Mouse (Mus musculus) midbrain, embryonic 14.5 days (tissue): ENCODE measurements around the gene Slc25a45. TPM values are rescaled to one million over a fixed set of nuclear protein-coding genes. Genes with fewer than 3 reads are reported as not detected.

Source experiments
- ATAC-seq: fragments of 200-750 bp; cut with Nextera tagmentation; 2 replicates; pipeline ENCODE4 v1.8.0; 2017; ENCODE audit warnings: moderate number of reproducible peaks, moderate library complexity; ENCODE audit not compliant: low FRiP score, low TSS enrichment
- DNase-seq: peaks from one replicate; pipeline ENCODE4 v3.0.0-alpha.2; 2015
- H3K27ac ChIP-seq: fragments of 300-500 bp; sonication (generic); replicated peaks from 2 replicates; pipeline ENCODE4 v1.5.1; 2014; ENCODE audit warnings: mild to moderate bottlenecking, low read depth, low read length, moderate library complexity
- H3K27me3 ChIP-seq: fragments of 300-500 bp; sonication (generic); 2 replicates; pipeline ENCODE4 v1.6.1; 2014; ENCODE audit warnings: low read length, control low read depth, mixed read lengths; ENCODE audit not compliant: control insufficient read depth, insufficient read depth
- H3K36me3 ChIP-seq: fragments of 300-500 bp; sonication (generic); 2 replicates; pipeline ENCODE4 v1.6.1; 2014; ENCODE audit warnings: low read length, control low read depth; ENCODE audit not compliant: control insufficient read depth, insufficient read depth
- H3K4me1 ChIP-seq: fragments of 300-500 bp; sonication (generic); 2 replicates; pipeline ENCODE4 v1.6.1; 2014; ENCODE audit warnings: mild to moderate bottlenecking, antibody characterized with exemption, low read length, control low read depth; ENCODE audit not compliant: control insufficient read depth, insufficient read depth
- H3K4me2 ChIP-seq: fragments of 300-500 bp; sonication (generic); 2 replicates; pipeline ENCODE4 v1.6.1; 2014; ENCODE audit warnings: mild to moderate bottlenecking, low read length, moderate library complexity
- H3K4me3 ChIP-seq: fragments of 300-500 bp; sonication (generic); replicated peaks from 2 replicates; pipeline ENCODE4 v1.5.1; 2014; ENCODE audit warnings: low read depth, low read length
- H3K9ac ChIP-seq: fragments of 300-500 bp; sonication (generic); replicated peaks from 2 replicates; pipeline ENCODE4 v1.6.1; 2014; ENCODE audit warnings: mild to moderate bottlenecking, low read length, moderate library complexity
- H3K9me3 ChIP-seq: fragments of 300-500 bp; sonication (generic); 2 replicates; pipeline ENCODE4 v1.6.1; 2016; ENCODE audit warnings: low read length, control low read depth, mixed read lengths; ENCODE audit not compliant: control insufficient read depth
- WGBS: fragments of 180-500 bp; shearing (Covaris S2); extraction: QIAGEN DNeasy Blood & Tissue Kit; methylation state at CpG from one replicate; pipeline ENCODE4 v1.1.7; 2014; 5-methylcytosine and 5-hydroxymethylcytosine counted together
- polyA plus RNA-seq: library from polyadenylated mRNA; unstranded; fragments of >200 nt; fragmentation: Nextera tagmentation; extraction: Ambion mirVana; gene quantifications from 2 replicates; pipeline ENCODE4 v1.2.1, GENCODE M21; 2014

The Slc25a45 gene
- polyA plus RNA-seq, 1 experiment from 2014 or later, result 1.2 TPM

DNA sequence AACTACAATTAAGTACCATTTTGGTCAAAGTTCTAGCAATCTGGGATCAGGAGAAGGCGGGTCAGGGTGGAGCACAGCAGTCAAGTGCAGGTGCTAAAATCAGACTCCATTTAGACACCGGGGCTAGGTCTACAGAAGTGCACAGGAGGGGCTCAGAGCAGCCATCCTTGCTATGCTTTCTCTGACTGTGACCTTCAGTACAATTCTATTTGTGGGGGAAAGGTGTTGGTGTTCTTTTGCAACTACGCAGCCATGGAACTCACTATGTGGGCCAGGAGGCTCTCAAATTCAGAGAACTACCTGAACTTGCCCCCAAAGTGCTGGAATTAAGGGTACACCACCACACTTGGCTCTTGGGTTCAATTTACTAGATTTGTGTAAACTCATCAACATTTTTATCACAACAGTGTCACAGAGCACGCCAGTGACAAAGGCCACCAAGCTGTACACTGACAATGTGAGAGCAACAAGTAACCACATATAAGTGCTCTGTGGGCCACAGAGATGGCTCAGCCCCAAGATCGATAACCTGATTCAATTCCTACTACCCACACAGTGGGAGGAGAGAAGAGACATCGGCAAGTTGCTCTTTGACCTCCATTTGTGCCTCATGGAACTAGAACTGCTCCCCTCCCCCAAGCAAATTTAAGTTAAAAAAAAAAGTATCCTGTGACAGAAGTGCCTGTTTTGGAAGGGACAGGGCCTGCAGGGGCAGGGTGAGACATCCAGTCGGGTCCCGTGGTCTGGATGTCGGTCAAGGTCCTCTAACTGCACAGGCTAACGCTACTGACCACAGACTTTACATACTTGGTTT, 44.1 kb upstream of the Slc25a45 start:
- Histone ChIP-seq H3K36me3 (no peaks in the 10 kb centered on the region), H3K4me2 (no peak overlapping the region), H3K27me3 (no peaks in the 10 kb centered on the region), H3K9me3 (no peaks in the 10 kb centered on the region), H3K4me3 (no peak overlapping the region), H3K27ac (no peak overlapping the region), H3K9ac (no peak overlapping the region), H3K4me1 (no peaks in the 10 kb centered on the region)
- DNase-seq (no peak), ATAC-seq (no peak)
- WGBS, result 95% methylated on average over 10 of the region's 10 CpGs

DNA sequence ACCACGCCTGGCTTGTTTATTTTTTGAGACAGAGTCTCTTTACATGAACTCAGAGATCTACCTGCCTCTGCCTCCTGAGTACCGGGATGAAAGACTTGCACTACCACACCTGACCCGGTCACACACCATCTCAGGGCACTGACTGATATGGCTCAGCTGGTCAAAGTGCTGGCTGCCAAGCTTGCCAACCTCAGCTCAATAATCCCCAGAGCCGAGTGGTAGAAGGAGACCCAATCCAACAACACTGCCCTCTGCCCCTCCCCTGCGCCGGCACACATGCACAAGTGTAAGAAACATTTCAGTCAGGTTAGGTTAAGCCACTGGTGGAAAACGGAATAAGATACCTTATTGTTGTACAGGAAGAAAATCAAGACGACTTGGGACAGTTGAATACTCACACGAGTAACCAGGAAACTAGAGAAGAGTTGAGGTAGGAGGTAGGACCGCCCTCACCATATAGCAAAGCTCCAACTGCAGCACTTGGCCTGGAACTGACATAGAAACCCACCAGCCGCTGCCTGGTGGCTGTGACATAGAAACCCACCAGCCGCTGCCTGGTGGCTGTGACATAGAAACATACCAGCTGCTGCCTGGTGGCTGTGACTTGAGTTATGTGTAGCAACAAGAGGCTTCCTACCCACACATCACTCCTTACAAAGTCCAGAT, 43.2 kb upstream of the Slc25a45 start:
- DNase-seq (no peak), ATAC-seq (no peak)
- Histone ChIP-seq H3K4me1 (no peaks in the 10 kb centered on the region), H3K27me3 (no peaks in the 10 kb centered on the region), H3K9ac (no peak overlapping the region), H3K9me3 (no peaks in the 10 kb centered on the region), H3K4me2 (no peak overlapping the region), H3K36me3 (no peaks in the 10 kb centered on the region), H3K27ac (no peak overlapping the region), H3K4me3 (no peak overlapping the region)
- 94% methylated on average over 12 of the region's 12 CpGs for WGBS

DNA sequence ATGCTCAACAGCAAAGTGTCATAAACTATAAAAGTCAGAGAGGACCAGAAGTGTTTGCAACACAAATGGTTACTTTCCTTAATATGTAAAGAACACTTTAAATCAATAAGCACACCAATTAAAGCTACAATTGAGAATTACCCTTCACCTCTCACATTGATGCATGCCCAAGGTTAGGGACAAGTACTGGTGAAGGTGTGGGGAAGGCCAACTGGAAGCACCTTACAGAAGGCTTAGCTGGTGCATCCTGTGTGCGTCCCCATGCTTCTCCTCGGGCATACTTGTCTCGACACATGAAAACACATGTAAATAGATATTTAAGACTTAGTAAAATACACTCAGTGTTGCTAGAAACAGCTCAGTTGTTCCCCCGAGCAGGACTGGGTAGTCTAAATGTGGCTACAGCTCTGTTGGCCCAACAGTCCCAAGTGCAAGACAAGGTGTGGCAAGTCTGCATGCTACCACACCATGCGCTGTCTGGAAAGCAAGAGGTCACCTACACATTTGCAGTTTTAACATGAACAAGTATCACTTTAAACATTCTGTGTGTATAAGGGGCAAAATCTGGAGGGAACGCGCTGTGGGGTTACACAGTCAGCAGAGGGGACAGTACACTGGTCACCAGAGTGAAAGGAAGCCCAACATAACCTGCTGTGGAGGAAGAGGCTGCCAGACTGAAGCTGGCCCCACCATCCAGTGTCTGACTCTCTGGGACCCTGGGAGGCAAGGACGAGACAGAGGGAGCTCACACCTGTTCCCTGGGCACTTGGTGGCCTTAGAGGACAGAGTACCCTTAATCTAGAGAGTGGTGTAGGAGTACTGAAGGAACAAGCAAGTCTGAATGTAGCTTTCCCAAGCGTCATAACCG, 42.3 kb upstream of the Slc25a45 start:
- no peak for DNase-seq
- Histone ChIP-seq H3K9ac (no peak overlapping the region), H3K27me3 (no peaks in the 10 kb centered on the region), H3K4me3 (no peak overlapping the region), H3K9me3 (no peaks in the 10 kb centered on the region), H3K27ac (no peak overlapping the region), H3K4me1 (no peaks in the 10 kb centered on the region), H3K4me2 (no peak overlapping the region), H3K36me3 (no peaks in the 10 kb centered on the region)
- no peak for ATAC-seq
- 90% methylated on average over 10 of the region's 10 CpGs for WGBS

DNA sequence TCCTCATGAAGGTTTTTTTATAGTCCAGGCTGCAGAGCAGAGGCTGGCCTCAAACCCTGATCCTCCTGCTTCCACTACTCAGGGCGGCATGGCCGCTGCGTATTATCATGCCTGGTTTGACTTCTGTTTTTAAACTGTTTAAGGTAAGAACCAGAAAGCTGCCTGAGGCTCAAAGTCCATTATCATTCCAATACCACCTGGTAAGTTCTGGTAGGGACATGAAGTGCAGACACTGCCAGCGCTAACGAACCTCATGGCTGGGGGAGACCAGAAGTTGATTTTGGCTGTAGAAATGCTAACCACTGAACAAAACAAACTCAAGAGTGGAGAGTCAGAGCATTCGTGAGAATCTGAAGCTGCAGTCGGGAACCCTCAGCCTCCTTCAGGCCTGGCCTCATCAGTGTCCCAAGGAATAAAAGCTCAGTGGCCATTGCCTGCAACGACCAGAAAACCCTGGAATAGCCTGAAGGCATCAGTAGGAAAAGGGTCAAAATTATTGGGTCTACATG, 41.6 kb upstream of the Slc25a45 start:
- Histone ChIP-seq H3K4me1 (no peaks in the 10 kb centered on the region), H3K27ac (no peak overlapping the region), H3K4me3 (no peak overlapping the region), H3K27me3 (no peaks in the 10 kb centered on the region), H3K9me3 (no peaks in the 10 kb centered on the region), H3K36me3 (no peaks in the 10 kb centered on the region), H3K4me2 (no peak overlapping the region), H3K9ac (no peak overlapping the region)
- no peak for DNase-seq
- WGBS, result 80% methylated on average over 8 of the region's 8 CpGs
- ATAC-seq, result no peak

DNA sequence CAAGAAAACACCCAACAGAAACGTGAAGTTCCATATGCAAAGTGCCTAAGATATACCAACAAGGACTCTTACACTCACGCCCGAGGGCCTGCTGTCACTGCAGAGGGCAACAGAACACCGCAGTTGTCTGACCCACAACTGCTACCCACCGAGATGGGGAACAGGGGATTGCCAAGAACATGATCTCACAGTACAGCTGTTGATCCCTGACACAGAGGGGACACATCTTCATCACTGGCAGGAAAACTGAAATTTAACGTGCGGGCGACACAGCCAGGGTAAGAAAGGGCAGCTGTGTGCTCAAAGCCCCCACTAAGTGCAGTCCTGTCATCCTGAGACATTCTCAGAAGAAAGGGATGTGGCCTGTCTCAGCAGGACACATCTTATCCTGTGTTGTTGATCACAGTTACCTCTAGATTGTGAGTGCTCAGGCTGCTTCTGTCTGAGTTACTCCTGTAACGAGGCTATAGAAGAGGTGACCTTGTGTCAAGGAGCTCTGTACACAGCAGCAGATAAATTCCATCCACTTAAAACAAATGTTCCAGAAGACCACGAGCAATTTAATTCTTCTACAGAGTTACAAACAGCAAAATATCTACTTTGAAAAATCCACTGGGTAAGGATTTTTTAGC, 40.6 kb upstream of the Slc25a45 start:
- Histone ChIP-seq H3K9ac (no peak overlapping the region), H3K4me3 (no peak overlapping the region)
- WGBS, result 81% methylated on average over 10 of the region's 10 CpGs

DNA sequence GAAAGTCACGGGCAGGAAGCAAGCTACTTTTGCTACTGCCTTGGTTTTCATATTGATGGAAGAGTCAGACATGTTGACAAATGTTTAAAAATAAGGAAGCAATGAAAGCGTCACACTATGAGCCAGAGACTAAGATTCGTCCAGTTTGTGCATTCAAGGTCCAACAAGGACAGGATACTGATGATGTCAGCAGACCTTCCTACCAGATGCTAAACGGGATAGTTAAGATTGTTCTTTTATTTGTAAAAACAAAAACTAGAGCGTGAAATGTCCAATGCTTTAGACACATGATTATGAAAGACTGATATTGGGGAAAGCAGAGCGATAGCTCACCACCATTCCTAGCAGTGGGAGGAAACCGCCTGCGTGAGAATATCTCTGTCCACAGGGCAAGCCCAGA, 40.0 kb upstream of the Slc25a45 start:
- WGBS, result 91% methylated on average over 8 of the region's 8 CpGs
- no peak overlapping the region for H3K4me3 ChIP-seq
- no peak overlapping the region for H3K27ac ChIP-seq
- no peaks in the 10 kb centered on the region for H3K9me3 ChIP-seq
- DNase-seq (no peak), ATAC-seq (no peak)
- H3K9ac ChIP-seq, result no peak overlapping the region
- no peak overlapping the region for H3K4me2 ChIP-seq
- H3K36me3 ChIP-seq, result no peaks in the 10 kb centered on the region
- H3K27me3 ChIP-seq, result no peaks in the 10 kb centered on the region
- no peaks in the 10 kb centered on the region for H3K4me1 ChIP-seq

More for the DNA sequence above, 40.6 kb upstream of the Slc25a45 start:
- no peaks in the 10 kb centered on the region for H3K27me3 ChIP-seq
- DNase-seq (no peak), ATAC-seq (no peak)
- H3K4me1 ChIP-seq, result no peaks in the 10 kb centered on the region
- H3K36me3 ChIP-seq, result no peaks in the 10 kb centered on the region
- H3K9me3 ChIP-seq, result no peaks in the 10 kb centered on the region
- H3K4me2 ChIP-seq, result no peak overlapping the region
- H3K27ac ChIP-seq, result no peak overlapping the region

DNA sequence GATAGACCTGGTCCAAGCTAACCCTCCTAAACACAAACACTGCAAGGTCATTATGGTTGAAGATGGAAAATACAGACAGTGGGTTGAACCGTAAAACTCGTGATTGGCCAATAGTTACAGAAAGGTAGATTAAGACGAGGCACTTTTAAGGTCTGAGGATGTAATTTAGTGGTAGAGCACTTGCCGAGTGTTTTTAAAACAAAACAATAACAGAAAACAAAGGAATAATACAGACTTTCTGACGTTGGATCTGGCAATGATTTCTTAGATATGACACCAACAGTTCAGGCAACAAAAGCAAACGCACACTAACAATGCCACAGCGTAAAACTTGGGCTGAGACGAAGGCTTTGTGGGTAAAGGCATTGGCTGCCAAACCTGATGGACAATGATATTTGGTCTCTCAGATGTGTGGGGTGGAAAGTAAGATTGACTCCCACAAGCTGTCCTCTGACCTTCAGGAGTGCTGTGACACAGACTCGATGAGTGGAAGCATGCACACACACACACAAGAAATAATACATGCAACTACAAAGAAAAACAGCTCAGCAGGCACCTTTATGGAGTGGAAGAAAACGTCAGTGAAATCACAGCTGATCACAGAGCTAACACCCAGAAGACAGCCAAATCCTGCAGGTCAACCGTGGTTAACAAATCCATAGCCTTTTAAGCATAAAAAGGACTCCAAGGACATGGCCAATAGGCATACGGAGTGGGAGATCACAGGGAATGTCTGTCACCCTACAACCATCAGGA, 39.3 kb upstream of the Slc25a45 start:
- Histone ChIP-seq H3K27me3 (no peaks in the 10 kb centered on the region), H3K27ac (no peak overlapping the region), H3K4me1 (no peaks in the 10 kb centered on the region), H3K36me3 (no peaks in the 10 kb centered on the region), H3K9me3 (no peaks in the 10 kb centered on the region), H3K4me3 (no peak overlapping the region), H3K4me2 (no peak overlapping the region), H3K9ac (no peak overlapping the region)
- WGBS, result 74% methylated on average over 12 of the region's 12 CpGs
- ATAC-seq, result no peak
- no peak for DNase-seq

DNA sequence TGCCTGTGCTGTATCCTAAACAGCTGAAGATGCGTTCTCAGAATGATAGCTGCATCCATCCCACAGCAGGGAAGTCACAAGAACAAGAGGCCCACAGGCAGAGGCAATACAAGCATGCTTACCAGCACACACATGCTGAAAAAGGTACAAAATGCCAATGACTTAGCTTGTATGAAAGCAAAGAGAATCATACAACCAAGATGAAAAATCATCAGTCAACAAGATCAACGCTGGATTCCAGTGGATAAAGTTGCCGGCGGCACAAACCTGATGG, 38.8 kb upstream of the Slc25a45 start:
- H3K27me3 ChIP-seq, result no peaks in the 10 kb centered on the region
- no peak overlapping the region for H3K9ac ChIP-seq
- H3K27ac ChIP-seq, result no peak overlapping the region
- H3K4me1 ChIP-seq, result no peaks in the 10 kb centered on the region
- no peak overlapping the region for H3K4me2 ChIP-seq
- H3K9me3 ChIP-seq, result no peaks in the 10 kb centered on the region
- DNase-seq (no peak), ATAC-seq (no peak)
- 85% methylated on average over 4 of the region's 4 CpGs for WGBS
- H3K4me3 ChIP-seq, result no peak overlapping the region
- H3K36me3 ChIP-seq, result no peaks in the 10 kb centered on the region
